Mouse (Mus musculus) intestine, embryonic 14.5 days (tissue): Measurements from ENCODE around the gene Car6. TPM values are rescaled to one million over a fixed set of nuclear protein-coding genes. Genes with fewer than 3 reads are reported as not detected.
A peak's percentile ranks its signal among the peaks of the same experiment; 100 is the strongest.

Source experiments
- ATAC-seq: fragments of 200-750 bp; cut with Nextera tagmentation; replicated peaks from 2 replicates; pipeline ENCODE4 v1.8.0; 2017; ENCODE audit warnings: low read depth, moderate number of reproducible peaks, moderate TSS enrichment, moderate library complexity; ENCODE audit not compliant: low FRiP score, low TSS enrichment
- DNase-seq: peaks from one replicate; pipeline ENCODE4 v3.0.0-alpha.2; 2018; ENCODE audit warnings: low spot score
- H3K27ac ChIP-seq: fragments of 300-500 bp; sonication (generic); 2 replicates; pipeline ENCODE4 v1.5.1; 2014; ENCODE audit warnings: low read depth, mild to moderate bottlenecking, control low read depth
- H3K27me3 ChIP-seq: fragments of 300-500 bp; sonication (generic); replicated peaks from 2 replicates; pipeline ENCODE4 v1.6.1; 2014; ENCODE audit warnings: low read length, control low read depth; ENCODE audit not compliant: control insufficient read depth, insufficient read depth
- H3K36me3 ChIP-seq: fragments of 300-500 bp; sonication (generic); 2 replicates; pipeline ENCODE4 v1.6.1; 2014; ENCODE audit warnings: low read length, control low read depth; ENCODE audit not compliant: control insufficient read depth, insufficient read depth
- H3K4me1 ChIP-seq: fragments of 300-500 bp; sonication (generic); replicated peaks from 2 replicates; pipeline ENCODE4 v1.6.1; 2014; ENCODE audit warnings: low read length, control low read depth, mixed read lengths; ENCODE audit not compliant: control insufficient read depth, insufficient read depth
- H3K4me2 ChIP-seq: fragments of 300-500 bp; sonication (generic); 2 replicates; pipeline ENCODE4 v1.6.1; 2014; ENCODE audit warnings: low read length
- H3K4me3 ChIP-seq: fragments of 300-500 bp; sonication (generic); 2 replicates; pipeline ENCODE4 v1.5.1; 2014; ENCODE audit warnings: low read depth, low read length, control low read depth, mixed read lengths
- H3K9ac ChIP-seq: fragments of 300-500 bp; sonication (generic); 2 replicates; pipeline ENCODE4 v1.6.1; 2014; ENCODE audit warnings: mild to moderate bottlenecking, low read length
- H3K9me3 ChIP-seq: fragments of 300-500 bp; sonication (generic); 2 replicates; pipeline ENCODE4 v1.6.1; 2016; ENCODE audit warnings: low read length, control low read depth; ENCODE audit not compliant: control insufficient read depth
- WGBS: fragments of 180-500 bp; shearing (Covaris S2); extraction: QIAGEN DNeasy Blood & Tissue Kit; methylation state at CpG from one replicate; pipeline ENCODE4 v1.1.7; 2014; 5-methylcytosine and 5-hydroxymethylcytosine counted together
- polyA plus RNA-seq: library from polyadenylated mRNA; unstranded; fragments of >200 nt; fragmentation: Nextera tagmentation; extraction: Ambion mirVana; gene quantifications from 2 replicates; pipeline ENCODE4 v1.2.1, GENCODE M21; 2014

The Car6 gene
- polyA plus RNA-seq, 1 experiment from 2014 or later, result not detected

- no peak for DNase-seq
- 41% methylated on average over 8 of the region's 8 CpGs for WGBS
Observed at GRCm38 (mm10) chr4:150234599-150235327, 33.6 kb upstream of the Car6 start.

GRCm38 (mm10) chr4:150231871-150232270 is 30.7 kb upstream of the Car6 start:
- H3K27me3 ChIP-seq, result no peaks in the 10 kb centered on the region
- H3K27ac ChIP-seq, result no peak overlapping the region
- H3K9me3 ChIP-seq, result no peaks in the 10 kb centered on the region
- H3K4me3 ChIP-seq, result no peak overlapping the region
- peaks cover 24% of the 10 kb centered on the region for H3K4me1 ChIP-seq
- H3K9ac ChIP-seq, result no peak overlapping the region
- ATAC-seq (no peak), DNase-seq (no peak)
- no peaks in the 10 kb centered on the region for H3K36me3 ChIP-seq
- WGBS, result 48% methylated on average over 8 of the region's 8 CpGs
- no peak overlapping the region for H3K4me2 ChIP-seq

More at GRCm38 (mm10) chr4:150234599-150235327, 33.6 kb upstream of the Car6 start:
- H3K9me3 ChIP-seq, result no peaks in the 10 kb centered on the region
- no peak overlapping the region for H3K4me3 ChIP-seq
- H3K27me3 ChIP-seq, result no peaks in the 10 kb centered on the region
- H3K27ac ChIP-seq, result peak overlapping the region; percentile 14; the same call in 1 of the 2 replicates
- H3K4me1 ChIP-seq, result peaks cover 36% of the 10 kb centered on the region
- no peak overlapping the region for H3K9ac ChIP-seq
- ATAC-seq, result no peak
- no peak overlapping the region for H3K4me2 ChIP-seq
- peaks cover 5% of the 10 kb centered on the region for H3K36me3 ChIP-seq

GRCm38 (mm10) chr4:150230460-150231407 is 29.6 kb upstream of the Car6 start:
- no peak overlapping the region for H3K4me3 ChIP-seq
- DNase-seq (no peak), ATAC-seq (no peak)
- no peak overlapping the region for H3K9ac ChIP-seq
- H3K27ac ChIP-seq, result no peak overlapping the region
- 24% methylated on average over 21 of the region's 21 CpGs for WGBS
- H3K27me3 ChIP-seq, result no peaks in the 10 kb centered on the region
- peaks cover 20% of the 10 kb centered on the region for H3K4me1 ChIP-seq
- H3K4me2 ChIP-seq, result no peak overlapping the region
- H3K36me3 ChIP-seq, result no peaks in the 10 kb centered on the region
- H3K9me3 ChIP-seq, result no peaks in the 10 kb centered on the region

GRCm38 (mm10) chr4:150229747-150230390 is 28.7 kb upstream of the Car6 start:
- Histone ChIP-seq H3K4me3 (no peak overlapping the region), H3K4me1 (peaks cover 20% of the 10 kb centered on the region), H3K36me3 (no peaks in the 10 kb centered on the region), H3K9me3 (no peaks in the 10 kb centered on the region), H3K4me2 (no peak overlapping the region), H3K27ac (no peak overlapping the region), H3K9ac (no peak overlapping the region), H3K27me3 (no peaks in the 10 kb centered on the region)
- ATAC-seq (no peak), DNase-seq (no peak)
- 26% methylated on average over 10 of the region's 15 CpGs for WGBS

- WGBS, result 40% methylated on average over 7 of the region's 7 CpGs
Observed at GRCm38 (mm10) chr4:150228581-150229348, 27.6 kb upstream of the Car6 start.

GRCm38 (mm10) chr4:150226818-150227688 is 25.9 kb upstream of the Car6 start:
- 71% methylated on average over 7 of the region's 7 CpGs for WGBS
- ATAC-seq, result no peak
- H3K4me2 ChIP-seq, result no peak overlapping the region
- DNase-seq, result no peak
- no peak overlapping the region for H3K27ac ChIP-seq
- H3K9me3 ChIP-seq, result no peaks in the 10 kb centered on the region
- peaks cover 15% of the 10 kb centered on the region for H3K4me1 ChIP-seq
- H3K36me3 ChIP-seq, result no peaks in the 10 kb centered on the region
- no peak overlapping the region for H3K9ac ChIP-seq
- H3K4me3 ChIP-seq, result no peak overlapping the region
- no peaks in the 10 kb centered on the region for H3K27me3 ChIP-seq

More at GRCm38 (mm10) chr4:150228581-150229348, 27.6 kb upstream of the Car6 start:
- Histone ChIP-seq H3K27me3 (no peaks in the 10 kb centered on the region), H3K27ac (no peak overlapping the region), H3K9me3 (no peaks in the 10 kb centered on the region), H3K4me1 (peaks cover 17% of the 10 kb centered on the region), H3K9ac (no peak overlapping the region), H3K4me3 (no peak overlapping the region), H3K4me2 (no peak overlapping the region), H3K36me3 (no peaks in the 10 kb centered on the region)
- ATAC-seq (no peak), DNase-seq (no peak)

- H3K4me1 ChIP-seq, result peaks cover 9% of the 10 kb centered on the region
- no peaks in the 10 kb centered on the region for H3K27me3 ChIP-seq
- H3K4me3 ChIP-seq, result no peak overlapping the region
- no peaks in the 10 kb centered on the region for H3K9me3 ChIP-seq
- 82% methylated on average over 1 of the region's 1 CpGs for WGBS
- DNase-seq (no peak), ATAC-seq (no peak)
- no peak overlapping the region for H3K4me2 ChIP-seq
- no peak overlapping the region for H3K9ac ChIP-seq
- no peak overlapping the region for H3K27ac ChIP-seq
- H3K36me3 ChIP-seq, result no peaks in the 10 kb centered on the region
Observed at GRCm38 (mm10) chr4:150225700-150226099, 24.6 kb upstream of the Car6 start.
